Mouse (Mus musculus) midbrain, embryonic 10.5 days (tissue): ENCODE measurements around the gene Arfrp1. TPM values are rescaled to one million over a fixed set of nuclear protein-coding genes. Genes with fewer than 3 reads are reported as not detected.
A peak's percentile ranks its signal among the peaks of the same experiment; 100 is the strongest.

ENCODE experiments used
- DNase-seq: peaks from one replicate; pipeline ENCODE4 v3.0.0-alpha.2; 2017; ENCODE audit warnings: low spot score
- H3K27ac ChIP-seq: fragments of 300-500 bp; sonication (generic); replicated peaks from 2 replicates; pipeline ENCODE4 v1.5.1; 2016; ENCODE audit warnings: mild to moderate bottlenecking
- H3K27me3 ChIP-seq: fragments of 300-500 bp; sonication (generic); 2 replicates; pipeline ENCODE4 v1.6.1; 2016; ENCODE audit warnings: low read depth, mild to moderate bottlenecking; ENCODE audit not compliant: poor library complexity, severe bottlenecking
- H3K36me3 ChIP-seq: fragments of 300-500 bp; sonication (generic); 2 replicates; pipeline ENCODE4 v1.6.1; 2016; ENCODE audit warnings: mild to moderate bottlenecking, moderate library complexity
- H3K4me1 ChIP-seq: fragments of 300-500 bp; sonication (generic); 2 replicates; pipeline ENCODE4 v1.6.1; 2016
- H3K4me3 ChIP-seq: fragments of 300-500 bp; sonication (generic); 2 replicates; pipeline ENCODE4 v1.5.1; 2016; ENCODE audit warnings: mild to moderate bottlenecking, moderate library complexity
- H3K9me3 ChIP-seq: fragments of 300-500 bp; sonication (generic); replicated peaks from 2 replicates; pipeline ENCODE4 v1.6.1; 2016; ENCODE audit warnings: mild to moderate bottlenecking
- WGBS: fragments of 180-500 bp; shearing (Covaris S2); methylation state at CpG from one replicate; pipeline ENCODE4 v1.1.7; 2016; 5-methylcytosine and 5-hydroxymethylcytosine counted together
- polyA plus RNA-seq: library from polyadenylated mRNA; unstranded; fragments of >200 nt; fragmentation: Nextera tagmentation; extraction: Ambion mirVana; gene quantifications from 2 replicates; pipeline ENCODE4 v1.2.1, GENCODE M21; 2016

Gene Arfrp1
- polyA plus RNA-seq, 1 experiment from 2014 or later = 79.2 TPM

GRCm38 (mm10) chr2:181386663-181387210, 21.5 kb upstream of the Arfrp1 start:
- WGBS = 90% methylated on average over 3 of the region's 4 CpGs
- no peak for DNase-seq

GRCm38 (mm10) chr2:181385885-181386284, 20.7 kb upstream of the Arfrp1 start:
- DNase-seq = no peak
- H3K36me3 ChIP-seq = peaks cover 83% of the 10 kb centered on the region
- no peaks in the 10 kb centered on the region for H3K27me3 ChIP-seq
- WGBS = 87% methylated on average over 3 of the region's 3 CpGs
- H3K4me1 ChIP-seq = no peaks in the 10 kb centered on the region
- no peaks in the 10 kb centered on the region for H3K9me3 ChIP-seq
- no peak overlapping the region for H3K4me3 ChIP-seq
- no peak overlapping the region for H3K27ac ChIP-seq

More at GRCm38 (mm10) chr2:181386663-181387210, 21.5 kb upstream of the Arfrp1 start:
- H3K27me3 ChIP-seq = no peaks in the 10 kb centered on the region
- H3K4me1 ChIP-seq = no peaks in the 10 kb centered on the region
- no peak overlapping the region for H3K27ac ChIP-seq
- no peaks in the 10 kb centered on the region for H3K9me3 ChIP-seq
- peaks cover 83% of the 10 kb centered on the region for H3K36me3 ChIP-seq
- H3K4me3 ChIP-seq = no peak overlapping the region

- 89% methylated on average over 4 of the region's 4 CpGs for WGBS
- DNase-seq = no peak
- Histone ChIP-seq H3K36me3 (peaks cover 83% of the 10 kb centered on the region), H3K4me1 (no peaks in the 10 kb centered on the region), H3K4me3 (no peak overlapping the region), H3K27ac (no peak overlapping the region), H3K9me3 (no peaks in the 10 kb centered on the region), H3K27me3 (no peaks in the 10 kb centered on the region)
These were observed 19.8 kb upstream of the Arfrp1 start for GRCm38 (mm10) chr2:181384919-181385391.

- WGBS = 86% methylated on average over 7 of the region's 7 CpGs
- H3K36me3 ChIP-seq = peaks cover 85% of the 10 kb centered on the region
- no peak overlapping the region for H3K4me3 ChIP-seq
- no peak for DNase-seq
- H3K27ac ChIP-seq = no peak overlapping the region
- H3K9me3 ChIP-seq = no peaks in the 10 kb centered on the region
- no peaks in the 10 kb centered on the region for H3K27me3 ChIP-seq
- no peaks in the 10 kb centered on the region for H3K4me1 ChIP-seq
These were observed 19.3 kb upstream of the Arfrp1 start for GRCm38 (mm10) chr2:181384463-181384862.

GRCm38 (mm10) chr2:181381631-181382306, 16.6 kb upstream of the Arfrp1 start:
- no peak overlapping the region for H3K27ac ChIP-seq
- H3K36me3 ChIP-seq = peaks cover 88% of the 10 kb centered on the region
- H3K4me1 ChIP-seq = no peaks in the 10 kb centered on the region
- no peaks in the 10 kb centered on the region for H3K27me3 ChIP-seq
- H3K4me3 ChIP-seq = no peak overlapping the region
- WGBS = 94% methylated on average over 6 of the region's 6 CpGs
- H3K9me3 ChIP-seq = no peaks in the 10 kb centered on the region
- DNase-seq = no peak

GRCm38 (mm10) chr2:181381107-181381506, 15.9 kb upstream of the Arfrp1 start:
- WGBS = 95% methylated on average over 5 of the region's 5 CpGs
- DNase-seq = no peak
- no peaks in the 10 kb centered on the region for H3K27me3 ChIP-seq
- no peak overlapping the region for H3K27ac ChIP-seq
- no peaks in the 10 kb centered on the region for H3K9me3 ChIP-seq
- H3K36me3 ChIP-seq = peaks cover 82% of the 10 kb centered on the region
- no peak overlapping the region for H3K4me3 ChIP-seq
- no peaks in the 10 kb centered on the region for H3K4me1 ChIP-seq

GRCm38 (mm10) chr2:181380251-181380650, 15.0 kb upstream of the Arfrp1 start:
- peaks cover 75% of the 10 kb centered on the region for H3K36me3 ChIP-seq
- no peak for DNase-seq
- WGBS = 90% methylated on average over 5 of the region's 5 CpGs
- no peaks in the 10 kb centered on the region for H3K27me3 ChIP-seq
- H3K9me3 ChIP-seq = no peaks in the 10 kb centered on the region
- no peak overlapping the region for H3K27ac ChIP-seq
- no peaks in the 10 kb centered on the region for H3K4me1 ChIP-seq
- H3K4me3 ChIP-seq = no peak overlapping the region

- H3K27me3 ChIP-seq = no peaks in the 10 kb centered on the region
These were observed 14.6 kb upstream of the Arfrp1 start, which contains the start of gene Lime1 for GRCm38 (mm10) chr2:181379778-181380177. Gene Lime1, plus strand, starts transcription at chr2:181380078.

GRCm38 (mm10) chr2:181378701-181379100, 13.5 kb upstream of the Arfrp1 start:
- Histone ChIP-seq H3K4me3 (no peak overlapping the region), H3K4me1 (no peaks in the 10 kb centered on the region), H3K27me3 (no peaks in the 10 kb centered on the region), H3K36me3 (peaks cover 59% of the 10 kb centered on the region), H3K27ac (no peak overlapping the region), H3K9me3 (no peaks in the 10 kb centered on the region)
- WGBS = 92% methylated on average over 5 of the region's 5 CpGs
- DNase-seq = no peak

More at GRCm38 (mm10) chr2:181379778-181380177, 14.6 kb upstream of the Arfrp1 start, which contains the start of gene Lime1:
- H3K4me3 ChIP-seq = no peak within 1 kb of the TSS
- no peaks in the 10 kb centered on the region for H3K9me3 ChIP-seq
- DNase-seq = no peak
- no peak within 1 kb of the TSS for H3K27ac ChIP-seq
- WGBS = 95% methylated on average over 12 of the region's 12 CpGs
- peaks cover 70% of the 10 kb centered on the region for H3K36me3 ChIP-seq
- no peaks in the 10 kb centered on the region for H3K4me1 ChIP-seq

GRCm38 (mm10) chr2:181377230-181377629, 12.0 kb upstream of the Arfrp1 start:
- no peaks in the 10 kb centered on the region for H3K27me3 ChIP-seq
- peaks cover 45% of the 10 kb centered on the region for H3K36me3 ChIP-seq

GRCm38 (mm10) chr2:181375787-181376186, 10.6 kb upstream of the Arfrp1 start:
- WGBS = 90% methylated on average over 2 of the region's 2 CpGs
- Histone ChIP-seq H3K4me3 (no peak overlapping the region), H3K36me3 (peaks cover 43% of the 10 kb centered on the region), H3K27ac (no peak overlapping the region), H3K4me1 (no peaks in the 10 kb centered on the region), H3K9me3 (no peaks in the 10 kb centered on the region), H3K27me3 (no peaks in the 10 kb centered on the region)
- no peak for DNase-seq

More at GRCm38 (mm10) chr2:181377230-181377629, 12.0 kb upstream of the Arfrp1 start:
- Histone ChIP-seq H3K4me1 (no peaks in the 10 kb centered on the region), H3K4me3 (no peak overlapping the region), H3K27ac (no peak overlapping the region), H3K9me3 (no peaks in the 10 kb centered on the region)
- 86% methylated on average over 2 of the region's 2 CpGs for WGBS
- no peak for DNase-seq

- Histone ChIP-seq H3K27ac (no peak overlapping the region), H3K36me3 (peaks cover 43% of the 10 kb centered on the region), H3K9me3 (no peaks in the 10 kb centered on the region), H3K4me3 (no peak overlapping the region), H3K4me1 (peaks cover 34% of the 10 kb centered on the region), H3K27me3 (no peaks in the 10 kb centered on the region)
- no peak for DNase-seq
- WGBS = 94% methylated on average over 5 of the region's 5 CpGs
These were observed 4.8 kb upstream of the Arfrp1 start for GRCm38 (mm10) chr2:181370001-181370400.

- Histone ChIP-seq H3K27me3 (no peaks in the 10 kb centered on the region), H3K27ac (peak overlapping the region; percentile 94), H3K9me3 (no peaks in the 10 kb centered on the region), H3K4me3 (peak overlapping the region; percentile 61), H3K4me1 (peaks cover 44% of the 10 kb centered on the region), H3K36me3 (peaks cover 64% of the 10 kb centered on the region)
- WGBS = under 1% methylated on average over 20 of the region's 20 CpGs
- peak; percentile 52 for DNase-seq
These were observed 461 bp upstream of the Arfrp1 start for GRCm38 (mm10) chr2:181365655-181366075.
